Mouse (Mus musculus) 3134 (cell line): Measurements from ENCODE around the gene Islr2.

ENCODE experiments used
- DNase-seq: peaks from one replicate; pipeline ENCODE4 v3.0.0-alpha.2; 2011; ENCODE audit warnings: low spot score; ENCODE audit not compliant: insufficient read length; ENCODE audit errors: extremely low read depth

The Islr2 gene

GRCm38 (mm10) chr9:58224356-58224755 is 20.2 kb upstream of the Islr2 start:
- no peak for DNase-seq

- no peak for DNase-seq
Measured at GRCm38 (mm10) chr9:58220218-58220903, 16.2 kb upstream of the Islr2 start.

- DNase-seq: no peak
Measured at GRCm38 (mm10) chr9:58218539-58218938, 14.4 kb upstream of the Islr2 start.

GRCm38 (mm10) chr9:58216402-58216801 is 12.3 kb upstream of the Islr2 start:
- DNase-seq: no peak

- DNase-seq: peak; percentile 60
Measured at GRCm38 (mm10) chr9:58214519-58215180, 10.5 kb upstream of the Islr2 start.

- no peak for DNase-seq
Measured at GRCm38 (mm10) chr9:58213865-58214264, 9.7 kb upstream of the Islr2 start.

GRCm38 (mm10) chr9:58213377-58213776 is 9.3 kb upstream of the Islr2 start:
- DNase-seq: no peak

GRCm38 (mm10) chr9:58210304-58210627 is 6.1 kb upstream of the Islr2 start:
- DNase-seq: no peak

GRCm38 (mm10) chr9:58209462-58210303 is 5.6 kb upstream of the Islr2 start:
- no peak for DNase-seq

GRCm38 (mm10) chr9:58206013-58206412 is 1.9 kb upstream of the Islr2 start:
- DNase-seq: no peak

GRCm38 (mm10) chr9:58204448-58205000 is 405 bp upstream of the Islr2 start:
- DNase-seq: peak; percentile 70

- no peak for DNase-seq
Measured at GRCm38 (mm10) chr9:58202676-58203453, 1.3 kb downstream of the Islr2 start.

GRCm38 (mm10) chr9:58201861-58202549 is 2.1 kb downstream of the Islr2 start:
- no peak for DNase-seq

GRCm38 (mm10) chr9:58201091-58201842 is 2.9 kb downstream of the Islr2 start:
- DNase-seq: no peak

- no peak for DNase-seq
Measured at GRCm38 (mm10) chr9:58200270-58201090, 3.6 kb downstream of the Islr2 start.

- no peak for DNase-seq
Measured at GRCm38 (mm10) chr9:58199381-58200269, 4.5 kb downstream of the Islr2 start.

GRCm38 (mm10) chr9:58198801-58199371 is 5.2 kb downstream of the Islr2 start:
- DNase-seq: no peak
